Mouse (Mus musculus) monocyte, adult 2 months (primary cell): ENCODE data around the gene Pkd1.

ENCODE experiments used
- DNase-seq, 2 experiments: peaks; one replicate each; pipeline ENCODE4 v3.0.0; 2022; ENCODE audit warnings: low spot score in 2 of 2, low read depth in 1 of 2

Gene Pkd1

GRCm38 (mm10) chr17:24641944-24642343, 92.3 kb downstream of the Pkd1 start:
- no peak for DNase-seq

GRCm38 (mm10) chr17:24642791-24643343, 93.2 kb downstream of the Pkd1 start:
- no peak for DNase-seq

- DNase-seq: no peak
These were observed 94.5 kb downstream of the Pkd1 start for GRCm38 (mm10) chr17:24644030-24644715.

GRCm38 (mm10) chr17:24644875-24645721, 95.5 kb downstream of the Pkd1 start:
- no peak for DNase-seq

- no peak for DNase-seq
These were observed 96.3 kb downstream of the Pkd1 start for GRCm38 (mm10) chr17:24645916-24646315.
